Mouse (Mus musculus): ENCODE measurements around the gene Olfr1080. TPM values are rescaled to one million over a fixed set of nuclear protein-coding genes. Genes with fewer than 3 reads are reported as not detected.

Olfr1080 gene
- total RNA-seq (2023): not detected

GRCm38 (mm10) chr2:86558135-86558534 lies at the start of gene Olfr1080:
Olfr1080 (minus strand) TSS chr2:86558235.

GRCm38 (mm10) chr2:86598866-86599265 lies 40.8 kb upstream of the Olfr1080 start, which contains the start of gene Olfr1082:
Olfr1082 (minus strand) TSS chr2:86598966.

GRCm38 (mm10) chr2:86542380-86542779 lies 15.7 kb downstream of the Olfr1080 start, which contains the start of gene Olfr1079:
Olfr1079 (minus strand) TSS chr2:86542480.

GRCm38 (mm10) chr2:86508161-86508560 lies 49.9 kb downstream of the Olfr1080 start, which contains the start of gene Olfr1076:
Olfr1076 (plus strand) TSS chr2:86508461.

Other genes with a start within 250 kb of the Olfr1080 start
- not detected for gene Olfr1053, start 243.0 kb downstream of the Olfr1080 start, total RNA-seq (2023)
- not detected for gene Olfr1054, start 222.8 kb downstream of the Olfr1080 start, total RNA-seq (2023)
- gene Olfr1055, start 208.0 kb downstream of the Olfr1080 start, total RNA-seq (2023): not detected
- gene Olfr1056, start 195.8 kb downstream of the Olfr1080 start, total RNA-seq (2023): not detected
- not detected for gene Olfr1057, start 179.8 kb downstream of the Olfr1080 start, total RNA-seq (2023)
- gene Olfr1058, start 169.7 kb downstream of the Olfr1080 start, total RNA-seq (2023): not detected
- gene Olfr1061, start 144.2 kb downstream of the Olfr1080 start, total RNA-seq (2023): not detected
- not detected for gene Olfr1062, start 131.5 kb downstream of the Olfr1080 start, total RNA-seq (2023)
- gene Olfr1065, start 107.6 kb downstream of the Olfr1080 start, total RNA-seq (2023): not detected
- gene Olfr1066, start 102.0 kb downstream of the Olfr1080 start, total RNA-seq (2023): not detected
- not detected for gene Olfr228, start 70.8 kb downstream of the Olfr1080 start, total RNA-seq (2023)
- not detected for gene Olfr1076, start 49.8 kb downstream of the Olfr1080 start, total RNA-seq (2023)
- gene Olfr1079, start 15.8 kb downstream of the Olfr1080 start, total RNA-seq (2023): not detected
- gene Olfr1082, start 40.7 kb upstream of the Olfr1080 start, total RNA-seq (2023): not detected
- not detected for gene Olfr1084, start 81.5 kb upstream of the Olfr1080 start, total RNA-seq (2023)
- not detected for gene Olfr1085, start 103.8 kb upstream of the Olfr1080 start, total RNA-seq (2023)
- gene Olfr1086, start 121.9 kb upstream of the Olfr1080 start, total RNA-seq (2023): not detected
- gene Olfr1087, start 140.2 kb upstream of the Olfr1080 start, total RNA-seq (2023): not detected
- gene Olfr1089, start 175.5 kb upstream of the Olfr1080 start, total RNA-seq (2023): not detected
- gene Olfr1090, start 200.8 kb upstream of the Olfr1080 start, total RNA-seq (2023): not detected
- gene Olfr1093, start 224.2 kb upstream of the Olfr1080 start, total RNA-seq (2023): not detected

Measured in T-cell, adult 66 days (primary cell).